Mouse (Mus musculus) urinary bladder, adult 2 months (tissue): ENCODE measurements around the gene Dagla. TPM values are rescaled to one million over a fixed set of nuclear protein-coding genes. Genes with fewer than 3 reads are reported as not detected.

ENCODE experiments used
- DNase-seq: peaks from one replicate; pipeline ENCODE4 v3.0.0; 2022; ENCODE audit warnings: low spot score
- polyA plus RNA-seq: library from polyadenylated mRNA; depleted of rRNA; stranded (reverse); fragments of >200 nt; gene quantifications from 2 replicates; pipeline ENCODE4 v1.2.3, GENCODE M21; 2012; rRNA removed

The Dagla gene
- polyA plus RNA-seq, 1 experiment, result 5.5 TPM

GRCm38 (mm10) chr19:10203848-10204615 lies 100.6 kb downstream of the Dagla start, which contains the start of the genes Tmem258 and Fen1:
Gene Tmem258, plus strand, starts transcription at chr19:10204014.
Gene Fen1, minus strand, starts transcription at chr19:10204169.
- peak; percentile 90 for DNase-seq

- DNase-seq, result no peak
Observed at GRCm38 (mm10) chr19:10203146-10203847, 101.4 kb downstream of the Dagla start.

- peak; percentile 62 for DNase-seq
Observed at GRCm38 (mm10) chr19:10198723-10199122, 106.0 kb downstream of the Dagla start.

- no peak for DNase-seq
Observed at GRCm38 (mm10) chr19:10198286-10198685, 106.4 kb downstream of the Dagla start.

- no peak for DNase-seq
Observed at GRCm38 (mm10) chr19:10197130-10197529, 107.5 kb downstream of the Dagla start.

Other genes starting within 250 kb of the Dagla start
- 156 and 173 TPM in 2 replicates for gene Fads2, start 203.1 kb downstream of the Dagla start, polyA plus RNA-seq
- gene Fads1, start 122.0 kb downstream of the Dagla start, polyA plus RNA-seq, result 75.3 and 95.1 TPM in 2 replicates
- 77.0 and 87.9 TPM in 2 replicates for gene Tmem258, start 100.9 kb downstream of the Dagla start, polyA plus RNA-seq
- gene Fen1, start 100.7 kb downstream of the Dagla start, polyA plus RNA-seq, result 5.9 and 7.0 TPM in 2 replicates
- 3.8 and 4.3 TPM in 2 replicates for gene Myrf, start 64.1 kb downstream of the Dagla start, polyA plus RNA-seq
- 1.2 TPM in 2 replicates for gene Syt7, start 84.2 kb upstream of the Dagla start, polyA plus RNA-seq
- gene Lrrc10b, start 152.6 kb upstream of the Dagla start, polyA plus RNA-seq, result 2.9 and 3.3 TPM in 2 replicates
- gene Ppp1r32, start 178.1 kb upstream of the Dagla start, polyA plus RNA-seq, result 0.26 and 0.44 TPM in 2 replicates
- 61.3 and 68.7 TPM in 2 replicates for gene Cpsf7, start 220.4 kb upstream of the Dagla start, polyA plus RNA-seq
- 50.8 and 52.0 TPM in 2 replicates for gene Sdhaf2, start 221.3 kb upstream of the Dagla start, polyA plus RNA-seq